Mouse (Mus musculus): ENCODE measurements around the gene Bcl10. TPM values are rescaled to one million over a fixed set of nuclear protein-coding genes. Genes with fewer than 3 reads are reported as not detected.

The Bcl10 gene
- total and polyA plus RNA-seq, 2 experiments from 2014 or later = 16.1 to 32.7 TPM

DNA sequence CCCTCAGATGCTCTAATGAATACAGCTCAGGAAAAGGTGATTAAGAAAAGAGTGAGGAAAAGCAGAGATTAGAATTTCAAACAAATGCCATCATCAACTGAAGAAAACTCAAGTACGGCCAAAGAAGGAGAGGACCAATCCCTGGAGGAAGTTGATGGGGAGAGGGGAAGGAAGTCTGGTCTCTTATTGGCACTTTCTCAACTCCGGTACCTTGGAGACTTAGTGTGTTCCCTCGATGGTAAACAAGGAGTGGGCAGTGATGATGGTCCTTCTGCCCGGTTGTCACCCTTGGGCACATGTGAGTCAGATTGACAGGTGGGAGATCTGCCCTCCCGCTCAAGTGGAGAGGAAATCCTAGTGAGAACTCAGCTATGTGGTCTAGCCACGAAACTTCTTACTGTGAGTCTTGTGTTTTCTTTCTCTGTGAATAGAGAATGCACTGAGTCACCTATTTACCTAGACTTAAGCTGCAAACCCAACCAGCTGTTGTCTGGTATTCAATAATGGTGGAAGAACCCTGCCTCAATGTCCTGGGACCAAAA is 35.1 kb upstream of the Bcl10 start:
- DNase-seq (ENCODE audit: low spot score) (no peak), ATAC-seq (ENCODE audit: insufficient read depth, low read depth) (no peak)
- H3K4me3 ChIP-seq (ENCODE audit: low read depth, low read length) = no peak overlapping the region
- peaks cover 28% of the 10 kb centered on the region for H3K4me1 ChIP-seq (ENCODE audit: control insufficient read depth, insufficient read depth)
- no peak overlapping the region for H3K4me2 ChIP-seq (ENCODE audit: low read depth, low read length)
- H3K27ac ChIP-seq (ENCODE audit: low read depth) = 0 out of 2 replicates have a peak overlapping the region, but pooled peaks have one; percentile 34
- TF ChIP-seq CTCF (IDR thresholded peaks at IDR 0.05; ENCODE audit: low read depth) = no peak
- no peak for TF ChIP-seq EP300 (IDR thresholded peaks at IDR 0.05; ENCODE audit: low read depth)
- WGBS = 64% methylated on average over 6 of the region's 6 CpGs
- no peak overlapping the region for H3K9ac ChIP-seq (replicated peaks; ENCODE audit: low read depth, low read length)
- H3K36me3 ChIP-seq (replicated peaks; ENCODE audit: control insufficient read depth, insufficient read depth, low read length) = no peaks in the 10 kb centered on the region
- no peaks in the 10 kb centered on the region for H3K9me3 ChIP-seq (replicated peaks; ENCODE audit: control insufficient read depth, low read length)
- H3K27me3 ChIP-seq (ENCODE audit: control insufficient read depth, insufficient read depth, low read length) = no peaks in the 10 kb centered on the region

DNA sequence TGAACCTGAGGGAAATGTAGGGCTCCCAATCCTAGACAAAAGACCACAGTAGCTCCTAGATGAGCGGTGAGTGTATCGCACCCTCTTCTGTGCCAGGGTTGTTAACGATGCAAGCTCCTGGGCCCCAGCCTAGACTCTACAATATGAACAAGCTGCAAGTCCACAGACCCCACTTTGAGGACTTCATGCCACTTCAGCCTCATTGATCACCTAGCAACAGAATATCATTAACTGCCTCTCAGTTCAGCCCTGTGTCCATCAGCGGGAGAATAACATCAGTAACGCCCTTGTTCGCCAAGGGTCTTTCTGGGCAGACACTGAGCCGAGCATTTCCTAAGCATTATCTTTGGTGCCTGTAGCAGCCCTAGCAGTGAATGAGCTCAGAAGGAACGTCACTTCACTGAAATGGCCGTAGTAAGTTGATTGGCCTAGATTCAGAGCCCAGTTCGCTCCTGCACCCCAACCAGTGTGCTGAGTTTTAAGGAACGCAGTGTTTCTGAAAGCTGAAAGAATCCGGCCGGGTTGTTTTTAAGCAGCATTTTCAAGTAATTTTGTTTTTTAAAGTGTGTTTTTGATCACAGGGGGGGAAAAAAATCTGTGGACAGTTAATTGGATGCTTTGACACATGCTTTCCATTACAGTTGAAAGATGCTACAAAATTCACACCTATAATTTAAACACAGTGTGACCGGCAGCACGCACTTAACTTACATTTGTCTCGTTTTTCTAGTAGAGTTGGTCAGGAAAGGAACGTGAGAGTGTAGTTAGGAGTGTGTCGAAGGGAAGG is 32.1 kb upstream of the Bcl10 start:
- H3K4me2 ChIP-seq (ENCODE audit: low read depth, low read length) = no peak overlapping the region
- WGBS = 76% methylated on average over 18 of the region's 18 CpGs
- H3K4me1 ChIP-seq (ENCODE audit: control insufficient read depth, insufficient read depth) = peaks cover 24% of the 10 kb centered on the region
- no peak for ATAC-seq (ENCODE audit: insufficient read depth, low read depth)
- H3K9me3 ChIP-seq (replicated peaks; ENCODE audit: control insufficient read depth, low read length) = no peaks in the 10 kb centered on the region
- no peak overlapping the region for H3K9ac ChIP-seq (replicated peaks; ENCODE audit: low read depth, low read length)
- no peak overlapping the region for H3K27ac ChIP-seq (ENCODE audit: low read depth)
- TF ChIP-seq CTCF (IDR thresholded peaks at IDR 0.05; ENCODE audit: low read depth) (no peak), EP300 (IDR thresholded peaks at IDR 0.05; ENCODE audit: low read depth) (no peak)
- no peak overlapping the region for H3K4me3 ChIP-seq (ENCODE audit: low read depth, low read length)
- DNase-seq (ENCODE audit: low spot score) = no peak
- H3K27me3 ChIP-seq (ENCODE audit: control insufficient read depth, insufficient read depth, low read length) = no peaks in the 10 kb centered on the region
- H3K36me3 ChIP-seq (replicated peaks; ENCODE audit: control insufficient read depth, insufficient read depth, low read length) = no peaks in the 10 kb centered on the region

DNA sequence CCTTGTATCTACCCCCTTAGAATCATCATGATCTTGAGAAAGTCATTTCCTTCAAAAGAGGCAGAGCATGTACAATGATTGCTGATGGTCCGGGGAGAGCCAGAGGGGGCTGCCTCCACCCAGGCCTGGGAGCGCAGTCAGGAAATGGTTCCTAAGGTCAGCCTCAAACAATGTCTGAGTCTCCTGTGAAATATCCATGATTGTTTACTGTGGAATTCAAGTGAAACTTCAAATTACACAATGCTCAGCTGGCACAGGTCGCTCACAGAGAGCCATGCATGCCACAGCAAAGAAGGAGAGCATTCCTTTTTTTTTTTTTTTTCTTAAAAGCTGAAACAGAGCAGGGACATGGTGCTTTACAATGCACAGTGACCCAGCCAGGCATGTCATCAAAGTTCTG is 30.2 kb upstream of the Bcl10 start:
- no peak overlapping the region for H3K27ac ChIP-seq (ENCODE audit: low read depth)

GRCm38 (mm10) chr3:145894131-145894530 is 28.5 kb upstream of the Bcl10 start:
- no peaks in the 10 kb centered on the region for H3K36me3 ChIP-seq (replicated peaks; ENCODE audit: control insufficient read depth, insufficient read depth, low read length)
- no peak overlapping the region for H3K4me2 ChIP-seq (ENCODE audit: low read depth, low read length)
- H3K27me3 ChIP-seq (ENCODE audit: control insufficient read depth, insufficient read depth, low read length) = no peaks in the 10 kb centered on the region
- DNase-seq (ENCODE audit: low spot score) (no peak), ATAC-seq (ENCODE audit: insufficient read depth, low read depth) (no peak)
- WGBS = 57% methylated on average over 12 of the region's 12 CpGs
- 0 out of 2 replicates have a peak overlapping the region, but pooled peaks have one; percentile 17 for H3K27ac ChIP-seq (ENCODE audit: low read depth)
- H3K4me3 ChIP-seq (ENCODE audit: low read depth, low read length) = no peak overlapping the region
- no peaks in the 10 kb centered on the region for H3K9me3 ChIP-seq (replicated peaks; ENCODE audit: control insufficient read depth, low read length)
- peaks cover 20% of the 10 kb centered on the region for H3K4me1 ChIP-seq (ENCODE audit: control insufficient read depth, insufficient read depth)
- H3K9ac ChIP-seq (replicated peaks; ENCODE audit: low read depth, low read length) = no peak overlapping the region
- TF ChIP-seq EP300 (IDR thresholded peaks at IDR 0.05; ENCODE audit: low read depth) (no peak), CTCF (IDR thresholded peaks at IDR 0.05; ENCODE audit: low read depth) (no peak)

More for the DNA sequence above, 30.2 kb upstream of the Bcl10 start:
- ATAC-seq (ENCODE audit: insufficient read depth, low read depth) (no peak), DNase-seq (ENCODE audit: low spot score) (no peak)
- TF ChIP-seq EP300 (IDR thresholded peaks at IDR 0.05; ENCODE audit: low read depth) (no peak), CTCF (IDR thresholded peaks at IDR 0.05; ENCODE audit: low read depth) (no peak)
- H3K4me1 ChIP-seq (ENCODE audit: control insufficient read depth, insufficient read depth) = peaks cover 16% of the 10 kb centered on the region
- no peak overlapping the region for H3K4me3 ChIP-seq (ENCODE audit: low read depth, low read length)
- H3K36me3 ChIP-seq (replicated peaks; ENCODE audit: control insufficient read depth, insufficient read depth, low read length) = no peaks in the 10 kb centered on the region
- H3K27me3 ChIP-seq (ENCODE audit: control insufficient read depth, insufficient read depth, low read length) = no peaks in the 10 kb centered on the region
- H3K9ac ChIP-seq (replicated peaks; ENCODE audit: low read depth, low read length) = no peak overlapping the region
- H3K9me3 ChIP-seq (replicated peaks; ENCODE audit: control insufficient read depth, low read length) = no peaks in the 10 kb centered on the region
- WGBS = 75% methylated on average over 3 of the region's 3 CpGs
- H3K4me2 ChIP-seq (ENCODE audit: low read depth, low read length) = no peak overlapping the region

- ATAC-seq (ENCODE audit: insufficient read depth, low read depth) = peak; percentile 81
- Histone ChIP-seq H3K27me3 (ENCODE audit: control insufficient read depth, insufficient read depth, low read length) (no peaks in the 10 kb centered on the region), H3K4me3 (ENCODE audit: low read depth, low read length) (no peak overlapping the region), H3K27ac (ENCODE audit: low read depth) (peak overlapping the region; percentile 85), H3K4me1 (ENCODE audit: control insufficient read depth, insufficient read depth) (peaks cover 30% of the 10 kb centered on the region), H3K4me2 (ENCODE audit: low read depth, low read length) (peak overlapping the region; percentile 22; the same call in 1 of the 2 replicates), H3K36me3 (replicated peaks; ENCODE audit: control insufficient read depth, insufficient read depth, low read length) (no peaks in the 10 kb centered on the region), H3K9me3 (replicated peaks; ENCODE audit: control insufficient read depth, low read length) (no peaks in the 10 kb centered on the region), H3K9ac (replicated peaks; ENCODE audit: low read depth, low read length) (no peak overlapping the region)
- TF ChIP-seq EP300 (IDR thresholded peaks at IDR 0.05; ENCODE audit: low read depth) (peak; percentile 92), CTCF (IDR thresholded peaks at IDR 0.05; ENCODE audit: low read depth) (no peak)
- DNase-seq (ENCODE audit: low spot score) = peak; percentile 84
- 24% methylated on average over 11 of the region's 11 CpGs for WGBS
Measured at GRCm38 (mm10) chr3:145897749-145898148, 24.9 kb upstream of the Bcl10 start.

Data from heart, postnatal 0 days (tissue).